Mouse (Mus musculus) urinary bladder, postnatal 14 days (tissue): ENCODE measurements around the gene Vamp2.

Experiments used
- DNase-seq: peaks from one replicate; pipeline ENCODE4 v3.0.0; 2021; ENCODE audit warnings: low spot score

Gene Vamp2

GRCm38 (mm10) chr11:69099177-69099914 is 11.1 kb downstream of the Vamp2 start:
- DNase-seq: peak; percentile 92

- DNase-seq: peak; percentile 94
These were observed 11.6 kb downstream of the Vamp2 start for GRCm38 (mm10) chr11:69099915-69100345.

- DNase-seq: no peak
These were observed 12.5 kb downstream of the Vamp2 start for GRCm38 (mm10) chr11:69100639-69101360.

- no peak for DNase-seq
These were observed 13.5 kb downstream of the Vamp2 start for GRCm38 (mm10) chr11:69101604-69102402.

- no peak for DNase-seq
These were observed 14.1 kb downstream of the Vamp2 start for GRCm38 (mm10) chr11:69102403-69102725.

- no peak for DNase-seq
These were observed 14.8 kb downstream of the Vamp2 start for GRCm38 (mm10) chr11:69103121-69103520.

- DNase-seq: no peak
These were observed 15.5 kb downstream of the Vamp2 start for GRCm38 (mm10) chr11:69103531-69104435.

- DNase-seq: no peak
These were observed 16.2 kb downstream of the Vamp2 start for GRCm38 (mm10) chr11:69104487-69104886.

- DNase-seq: no peak
These were observed 16.9 kb downstream of the Vamp2 start for GRCm38 (mm10) chr11:69105227-69105626.

GRCm38 (mm10) chr11:69105796-69106195 is 17.5 kb downstream of the Vamp2 start:
- DNase-seq: no peak

- no peak for DNase-seq
These were observed 18.0 kb downstream of the Vamp2 start for GRCm38 (mm10) chr11:69106299-69106698.

- DNase-seq: no peak
These were observed 18.6 kb downstream of the Vamp2 start for GRCm38 (mm10) chr11:69106842-69107241.

- DNase-seq: no peak
These were observed 19.4 kb downstream of the Vamp2 start for GRCm38 (mm10) chr11:69107676-69108075.

GRCm38 (mm10) chr11:69108223-69108622 is 19.9 kb downstream of the Vamp2 start:
- no peak for DNase-seq

- no peak for DNase-seq
These were observed 21.0 kb downstream of the Vamp2 start for GRCm38 (mm10) chr11:69109032-69109900.

- DNase-seq: peak; percentile 94
These were observed 22.2 kb downstream of the Vamp2 start for GRCm38 (mm10) chr11:69110319-69111046.

- DNase-seq: no peak
These were observed 22.9 kb downstream of the Vamp2 start for GRCm38 (mm10) chr11:69111051-69111810.

- DNase-seq: no peak
These were observed 23.6 kb downstream of the Vamp2 start for GRCm38 (mm10) chr11:69111865-69112264.

- DNase-seq: no peak
These were observed 25.7 kb downstream of the Vamp2 start for GRCm38 (mm10) chr11:69114018-69114417.
